Mouse (Mus musculus) C2C12 (cell line): ENCODE data around the gene Auts2.

ENCODE experiments used
- CTCF ChIP-seq: IDR thresholded peaks from one replicate; pipeline ENCODE4 v1.5.1; 2011; ENCODE audit not compliant: control insufficient read depth, insufficient read depth, insufficient read length
- MYOD1 ChIP-seq: IDR thresholded peaks from one replicate; pipeline ENCODE4 v1.6.1; 2011; ENCODE audit warnings: low read depth; ENCODE audit not compliant: control insufficient read depth, insufficient read length
- USF1 ChIP-seq: IDR thresholded peaks from one replicate; pipeline ENCODE4 v1.6.1; 2011; ENCODE audit warnings: low read depth, mild to moderate bottlenecking, control low read depth, moderate library complexity

DNA sequence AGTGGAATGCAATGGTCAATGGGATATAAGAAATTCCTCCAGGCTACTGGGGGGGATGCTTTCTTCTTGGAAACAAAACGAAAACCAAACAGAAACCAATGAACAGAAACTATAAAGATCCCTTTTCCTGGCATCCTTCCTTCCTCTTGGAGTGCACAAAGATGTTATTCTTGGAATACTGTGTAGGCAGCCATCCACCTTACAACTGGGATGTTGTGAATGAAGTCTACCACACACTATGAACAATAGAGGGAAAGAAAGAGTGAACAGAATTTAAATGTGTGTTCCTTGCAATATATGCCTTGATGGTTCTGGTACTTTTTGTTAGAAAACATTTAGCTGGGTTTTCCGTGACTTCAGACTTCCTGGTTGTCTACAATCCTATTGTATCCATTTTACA, 236.1 kb downstream of the Auts2 start:
- TF ChIP-seq CTCF (no peak), USF1 (no peak), MYOD1 (no peak)
